Mouse (Mus musculus) neural tube, embryonic 15.5 days (tissue): ENCODE data around the gene Uqcc1. TPM values are rescaled to one million over a fixed set of nuclear protein-coding genes. Genes with fewer than 3 reads are reported as not detected.
"Not testable (repeated sequence)": the region's sequence is repeated elsewhere in the genome, so short reads cannot be mapped to it uniquely, and the experiment has no call there.

Experiments
- ATAC-seq: fragments of 200-750 bp; cut with Nextera tagmentation; 2 replicates; pipeline ENCODE4 v1.8.0; 2017; ENCODE audit warnings: mild to moderate bottlenecking, moderate TSS enrichment, moderate library complexity; ENCODE audit not compliant: low FRiP score
- H3K27ac ChIP-seq: fragments of 300-500 bp; sonication (generic); replicated peaks from 2 replicates; pipeline ENCODE4 v1.5.1; 2015; ENCODE audit warnings: mild to moderate bottlenecking, inconsistent platforms
- H3K27me3 ChIP-seq: fragments of 300-500 bp; sonication (generic); replicated peaks from 2 replicates; pipeline ENCODE4 v1.6.1; 2015; ENCODE audit warnings: inconsistent platforms
- H3K36me3 ChIP-seq: fragments of 300-500 bp; sonication (generic); 2 replicates; pipeline ENCODE4 v1.6.1; 2015; ENCODE audit warnings: inconsistent platforms
- H3K4me1 ChIP-seq: fragments of 300-500 bp; sonication (generic); 2 replicates; pipeline ENCODE4 v1.6.1; 2015; ENCODE audit warnings: inconsistent platforms
- H3K4me2 ChIP-seq: fragments of 300-500 bp; sonication (generic); 2 replicates; pipeline ENCODE4 v1.6.1; 2015; ENCODE audit warnings: inconsistent platforms, mild to moderate bottlenecking, moderate library complexity
- H3K4me3 ChIP-seq: fragments of 300-500 bp; sonication (generic); replicated peaks from 2 replicates; pipeline ENCODE4 v1.5.1; 2015; ENCODE audit warnings: mild to moderate bottlenecking, inconsistent platforms
- H3K9ac ChIP-seq: fragments of 300-500 bp; sonication (generic); replicated peaks from 2 replicates; pipeline ENCODE4 v1.6.1; 2015; ENCODE audit warnings: mild to moderate bottlenecking, inconsistent platforms
- H3K9me3 ChIP-seq: fragments of 300-500 bp; sonication (generic); replicated peaks from 2 replicates; pipeline ENCODE4 v1.6.1; 2016; ENCODE audit warnings: inconsistent platforms
- WGBS: fragments of 180-500 bp; shearing (Covaris S2); methylation state at CpG from one replicate; pipeline ENCODE4 v1.1.7; 2015; ENCODE audit warnings: mixed read lengths; 5-methylcytosine and 5-hydroxymethylcytosine counted together
- polyA plus RNA-seq: library from polyadenylated mRNA; unstranded; fragments of >200 nt; fragmentation: Nextera tagmentation; extraction: Ambion mirVana; gene quantifications from 2 replicates; pipeline ENCODE4 v1.2.1, GENCODE M21; 2015

The Uqcc1 gene
- polyA plus RNA-seq, 1 experiment from 2014 or later: 70.9 TPM

GRCm38 (mm10) chr2:155925213-155925612 is 4.9 kb downstream of the Uqcc1 start:
- H3K27ac ChIP-seq, H3K4me2 ChIP-seq, H3K27me3 ChIP-seq, H3K9ac ChIP-seq, H3K4me3 ChIP-seq, ATAC-seq, H3K9me3 ChIP-seq: not testable (repeated sequence)
- Histone ChIP-seq H3K36me3 (peaks cover 12% of the 10 kb centered on the region), H3K4me1 (peaks cover 17% of the 10 kb centered on the region)
- 97% methylated on average over 6 of the region's 6 CpGs for WGBS

- Histone ChIP-seq H3K4me2 (no peak overlapping the region), H3K36me3 (peaks cover 21% of the 10 kb centered on the region), H3K27ac (no peak overlapping the region), H3K9me3 (no peaks in the 10 kb centered on the region), H3K9ac (no peak overlapping the region), H3K27me3 (no peaks in the 10 kb centered on the region), H3K4me3 (no peak overlapping the region), H3K4me1 (peaks cover 3% of the 10 kb centered on the region)
- no peak for ATAC-seq
- 97% methylated on average over 7 of the region's 7 CpGs for WGBS
Measured at GRCm38 (mm10) chr2:155923143-155923542, 7.0 kb downstream of the Uqcc1 start.

- WGBS: 90% methylated on average over 6 of the region's 6 CpGs
- H3K4me1 ChIP-seq: no peaks in the 10 kb centered on the region
- H3K27ac ChIP-seq: no peak overlapping the region
- H3K9me3 ChIP-seq: no peaks in the 10 kb centered on the region
- peaks cover 51% of the 10 kb centered on the region for H3K36me3 ChIP-seq
- H3K4me2 ChIP-seq: no peak overlapping the region
- no peak for ATAC-seq
- H3K9ac ChIP-seq: no peak overlapping the region
- H3K27me3 ChIP-seq: no peaks in the 10 kb centered on the region
- no peak overlapping the region for H3K4me3 ChIP-seq
Measured at GRCm38 (mm10) chr2:155914684-155915083, 15.4 kb downstream of the Uqcc1 start.

GRCm38 (mm10) chr2:155903632-155904008 is 26.5 kb downstream of the Uqcc1 start:
- Histone ChIP-seq H3K36me3 (peaks cover 22% of the 10 kb centered on the region), H3K27me3 (no peaks in the 10 kb centered on the region), H3K4me2 (no peak overlapping the region), H3K9me3 (no peaks in the 10 kb centered on the region), H3K4me1 (no peaks in the 10 kb centered on the region), H3K4me3 (no peak overlapping the region), H3K27ac (no peak overlapping the region), H3K9ac (no peak overlapping the region)
- no peak for ATAC-seq
- 91% methylated on average over 6 of the region's 6 CpGs for WGBS

GRCm38 (mm10) chr2:155902989-155903631 is 27.0 kb downstream of the Uqcc1 start:
- Histone ChIP-seq H3K36me3 (peaks cover 24% of the 10 kb centered on the region), H3K27ac (no peak overlapping the region), H3K9me3 (no peaks in the 10 kb centered on the region), H3K4me2 (no peak overlapping the region), H3K4me3 (no peak overlapping the region), H3K4me1 (no peaks in the 10 kb centered on the region), H3K27me3 (no peaks in the 10 kb centered on the region), H3K9ac (no peak overlapping the region)
- no peak for ATAC-seq
- 89% methylated on average over 16 of the region's 16 CpGs for WGBS

- WGBS: 88% methylated on average over 16 of the region's 16 CpGs
- Histone ChIP-seq H3K27ac (no peak overlapping the region), H3K27me3 (no peaks in the 10 kb centered on the region), H3K36me3 (peaks cover 44% of the 10 kb centered on the region), H3K4me3 (no peak overlapping the region), H3K4me2 (no peak overlapping the region), H3K9me3 (no peaks in the 10 kb centered on the region), H3K4me1 (no peaks in the 10 kb centered on the region), H3K9ac (no peak overlapping the region)
- ATAC-seq: no peak
Measured at GRCm38 (mm10) chr2:155895046-155895735, 34.9 kb downstream of the Uqcc1 start.

GRCm38 (mm10) chr2:155894307-155895045 is 35.6 kb downstream of the Uqcc1 start:
- Histone ChIP-seq H3K27ac (no peak overlapping the region), H3K27me3 (no peaks in the 10 kb centered on the region), H3K36me3 (peaks cover 44% of the 10 kb centered on the region), H3K9me3 (no peaks in the 10 kb centered on the region), H3K4me3 (no peak overlapping the region), H3K9ac (no peak overlapping the region), H3K4me1 (no peaks in the 10 kb centered on the region), H3K4me2 (no peak overlapping the region)
- no peak for ATAC-seq
- WGBS: 85% methylated on average over 13 of the region's 13 CpGs

GRCm38 (mm10) chr2:155886776-155887175 is 43.3 kb downstream of the Uqcc1 start:
- Histone ChIP-seq H3K4me2 (no peak overlapping the region), H3K9ac (no peak overlapping the region), H3K36me3 (peaks cover 15% of the 10 kb centered on the region), H3K4me1 (no peaks in the 10 kb centered on the region), H3K27me3 (no peaks in the 10 kb centered on the region), H3K9me3 (no peaks in the 10 kb centered on the region), H3K4me3 (no peak overlapping the region), H3K27ac (no peak overlapping the region)
- 94% methylated on average over 12 of the region's 12 CpGs for WGBS
- no peak for ATAC-seq

- peaks cover 15% of the 10 kb centered on the region for H3K36me3 ChIP-seq
- no peak overlapping the region for H3K4me3 ChIP-seq
- 79% methylated on average over 10 of the region's 10 CpGs for WGBS
- no peaks in the 10 kb centered on the region for H3K9me3 ChIP-seq
- H3K4me1 ChIP-seq: no peaks in the 10 kb centered on the region
- no peak overlapping the region for H3K27ac ChIP-seq
- no peaks in the 10 kb centered on the region for H3K27me3 ChIP-seq
- H3K9ac ChIP-seq: no peak overlapping the region
- no peak for ATAC-seq
- no peak overlapping the region for H3K4me2 ChIP-seq
Measured at GRCm38 (mm10) chr2:155885271-155885697, 44.8 kb downstream of the Uqcc1 start.

GRCm38 (mm10) chr2:155882087-155882486 is 48.0 kb downstream of the Uqcc1 start:
- H3K4me3 ChIP-seq: no peak overlapping the region
- 95% methylated on average over 3 of the region's 3 CpGs for WGBS

GRCm38 (mm10) chr2:155878964-155879876 is 50.9 kb downstream of the Uqcc1 start:
- no peak overlapping the region for H3K4me3 ChIP-seq
- WGBS: 87% methylated on average over 21 of the region's 21 CpGs
- H3K27me3 ChIP-seq: no peaks in the 10 kb centered on the region
- H3K9ac ChIP-seq: no peak overlapping the region
- H3K4me2 ChIP-seq: no peak overlapping the region
- no peaks in the 10 kb centered on the region for H3K4me1 ChIP-seq
- no peaks in the 10 kb centered on the region for H3K9me3 ChIP-seq
- H3K27ac ChIP-seq: no peak overlapping the region
- peaks cover 32% of the 10 kb centered on the region for H3K36me3 ChIP-seq
- ATAC-seq: no peak

More at GRCm38 (mm10) chr2:155882087-155882486, 48.0 kb downstream of the Uqcc1 start:
- Histone ChIP-seq H3K27ac (no peak overlapping the region), H3K36me3 (peaks cover 28% of the 10 kb centered on the region), H3K27me3 (no peaks in the 10 kb centered on the region), H3K4me2 (no peak overlapping the region), H3K9ac (no peak overlapping the region), H3K4me1 (no peaks in the 10 kb centered on the region), H3K9me3 (no peaks in the 10 kb centered on the region)
- no peak for ATAC-seq
